Mouse (Mus musculus): ENCODE results near the gene Tmem144.
A peak's percentile ranks its signal among the peaks of the same experiment; 100 is the strongest.

DNA sequence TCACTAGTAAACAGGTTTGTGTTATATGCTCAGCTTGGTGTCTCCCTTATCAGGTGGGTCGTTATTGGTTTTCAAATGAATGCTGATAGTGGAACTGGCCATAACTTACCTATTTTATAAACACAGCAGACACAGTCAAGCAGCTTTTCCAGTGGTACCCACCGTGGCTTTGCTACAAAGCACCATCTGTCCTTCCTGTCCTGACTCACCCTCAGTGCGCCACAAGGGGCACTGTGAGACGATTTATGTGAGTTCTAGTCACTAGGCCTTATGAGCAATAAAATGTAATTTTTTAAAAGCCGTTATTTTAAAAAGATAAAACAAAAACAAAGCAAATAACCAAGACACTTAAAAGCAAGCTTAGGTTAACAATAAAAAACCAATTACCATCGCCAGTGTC lies 13.8 kb downstream of the Tmem144 start:
- no peak for TF ChIP-seq POLR2A (IDR thresholded peaks at IDR 0.05; ENCODE audit: borderline replicate concordance, extremely low read depth, insufficient read depth, insufficient read length, poor library complexity, severe bottlenecking)
- TF ChIP-seq CTCF (IDR thresholded peaks at IDR 0.05; ENCODE audit: borderline replicate concordance, extremely low read depth, insufficient read depth, insufficient read length): peak; percentile 62; the same call in 1 of the 2 replicates

Data from brain, embryonic 14.5 days (tissue).